Mouse (Mus musculus): ENCODE results near the gene Faap100. TPM values are rescaled to one million over a fixed set of nuclear protein-coding genes. Genes with fewer than 3 reads are reported as not detected.

The Faap100 gene
- polyA plus RNA-seq, 1 experiment from 2014 or later = 14.3 TPM

DNA sequence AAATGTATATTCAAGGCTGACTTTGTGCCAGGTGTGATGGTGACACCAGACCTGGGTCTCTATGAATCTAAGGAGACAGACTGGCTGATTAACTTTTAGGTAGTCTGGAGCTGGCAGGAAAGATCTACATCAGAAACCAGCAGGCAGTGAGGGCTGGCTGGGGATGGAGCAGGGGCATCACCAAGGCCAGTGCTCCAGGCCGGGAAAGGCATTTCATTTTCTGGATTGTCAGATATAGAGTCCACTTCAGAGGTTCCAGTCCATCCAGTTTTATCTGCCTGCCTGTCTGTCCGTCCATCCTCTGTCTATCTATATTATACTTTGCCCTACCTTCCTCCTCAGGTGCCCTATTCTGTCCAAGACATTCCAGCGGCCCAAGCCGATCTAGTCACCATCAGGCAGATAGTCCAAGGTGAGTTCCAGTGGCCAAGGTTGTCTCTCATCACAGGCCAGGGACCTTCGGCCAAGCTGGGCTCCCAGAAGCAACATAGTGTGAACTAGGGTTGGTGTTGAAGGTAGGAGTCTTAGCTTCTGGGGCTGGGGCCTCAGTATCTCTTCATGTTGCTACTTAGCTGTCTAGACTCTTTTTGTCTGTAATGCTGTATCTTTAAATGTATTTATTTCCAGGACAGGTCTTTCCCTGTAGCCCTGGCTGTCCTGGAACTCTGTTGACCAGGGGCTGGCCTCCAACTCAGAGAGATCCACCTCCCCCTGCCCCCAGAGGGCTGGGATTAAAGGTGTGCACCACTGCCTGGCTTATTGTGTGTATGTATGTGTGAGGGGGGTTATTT, 34.9 kb downstream of the Faap100 start:
- H3K4me3 ChIP-seq (ENCODE audit: low read depth, low read length) = no peak overlapping the region
- H3K9ac ChIP-seq (ENCODE audit: low read length) = no peak overlapping the region
- 51% methylated on average over 5 of the region's 5 CpGs for WGBS
- no peak overlapping the region for H3K4me2 ChIP-seq (replicated peaks; ENCODE audit: low read depth)
- peaks cover 5% of the 10 kb centered on the region for H3K36me3 ChIP-seq (ENCODE audit: control insufficient read depth, insufficient read depth, low read length)
- peak; percentile 20 for ATAC-seq (ENCODE audit: low FRiP score, low TSS enrichment)
- TF ChIP-seq EP300 (optimal IDR thresholded peaks at IDR 0.05) (peak; percentile 82), CTCF (IDR thresholded peaks at IDR 0.05; ENCODE audit: low read depth) (no peak)
- peak overlapping the region; percentile 20; the same call in 1 of the 2 replicates for H3K27ac ChIP-seq (replicated peaks)
- H3K27me3 ChIP-seq (ENCODE audit: control insufficient read depth, insufficient read depth, low read length) = no peaks in the 10 kb centered on the region
- no peaks in the 10 kb centered on the region; the same call in 1 of the 2 replicates for H3K4me1 ChIP-seq (replicated peaks; ENCODE audit: control insufficient read depth, insufficient read depth)
- H3K9me3 ChIP-seq (ENCODE audit: control insufficient read depth, low read length) = no peaks in the 10 kb centered on the region
- peak; percentile 59 for DNase-seq (ENCODE audit: low spot score)

DNA sequence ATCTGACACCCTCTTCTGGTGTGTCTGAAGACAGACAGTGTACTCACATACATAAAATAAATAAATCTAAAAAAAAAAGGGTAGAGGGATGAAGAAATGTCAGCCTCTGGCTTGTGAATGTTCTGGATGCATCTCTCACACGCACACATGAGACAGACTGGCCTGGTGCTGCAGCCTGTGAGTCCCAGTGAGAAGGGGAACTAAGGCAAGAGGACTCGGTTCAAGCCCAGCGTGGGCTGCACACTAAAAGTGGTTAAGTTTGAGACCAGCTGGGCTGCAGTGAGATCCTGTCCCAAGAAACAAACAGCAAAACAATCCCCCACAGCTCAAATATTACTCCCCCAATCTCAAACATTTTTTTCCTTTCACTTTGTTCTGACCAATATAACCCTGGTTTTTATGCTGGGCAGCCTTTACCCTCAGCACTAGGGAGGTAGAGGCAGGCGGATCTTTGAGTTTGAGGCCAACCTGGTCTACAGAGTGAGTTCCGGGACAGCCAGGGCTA, 35.9 kb downstream of the Faap100 start:
- Histone ChIP-seq H3K36me3 (ENCODE audit: control insufficient read depth, insufficient read depth, low read length) (peaks cover 5% of the 10 kb centered on the region), H3K4me1 (replicated peaks; ENCODE audit: control insufficient read depth, insufficient read depth) (no peaks in the 10 kb centered on the region; the same call in 1 of the 2 replicates), H3K9me3 (ENCODE audit: control insufficient read depth, low read length) (no peaks in the 10 kb centered on the region), H3K4me2 (replicated peaks; ENCODE audit: low read depth) (no peak overlapping the region), H3K4me3 (ENCODE audit: low read depth, low read length) (no peak overlapping the region), H3K27me3 (ENCODE audit: control insufficient read depth, insufficient read depth, low read length) (no peaks in the 10 kb centered on the region), H3K27ac (replicated peaks) (no peak overlapping the region), H3K9ac (ENCODE audit: low read length) (no peak overlapping the region)
- TF ChIP-seq EP300 (optimal IDR thresholded peaks at IDR 0.05) (no peak), CTCF (IDR thresholded peaks at IDR 0.05; ENCODE audit: low read depth) (no peak)
- DNase-seq (ENCODE audit: low spot score) (peak; percentile 13), ATAC-seq (ENCODE audit: low FRiP score, low TSS enrichment) (no peak)
- whole genome bisulfite sequencing = 90% methylated on average over 5 of the region's 5 CpGs

DNA sequence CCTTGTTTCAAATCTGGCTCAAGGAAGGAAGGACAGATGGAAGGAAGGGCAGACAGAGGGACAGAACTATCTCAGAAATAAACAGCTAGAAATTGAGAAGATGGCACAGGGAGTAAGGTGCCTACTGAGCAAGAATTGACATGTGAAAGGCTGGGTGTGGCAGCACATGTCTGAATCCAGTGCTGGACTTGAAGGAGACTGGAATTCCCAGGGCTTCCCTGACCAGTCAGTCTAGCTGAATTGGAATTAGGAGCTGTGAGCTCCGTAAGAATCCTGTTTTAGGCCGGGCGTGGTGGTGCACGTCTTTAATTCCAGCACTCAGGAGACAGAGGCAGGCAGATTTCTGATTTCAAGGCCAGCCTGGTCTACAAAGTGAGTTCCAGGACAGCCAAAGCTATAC, 36.9 kb downstream of the Faap100 start:
- TF ChIP-seq CTCF (IDR thresholded peaks at IDR 0.05; ENCODE audit: low read depth) (no peak), EP300 (optimal IDR thresholded peaks at IDR 0.05) (no peak)
- DNase-seq (ENCODE audit: low spot score) (peak; percentile 13), ATAC-seq (ENCODE audit: low FRiP score, low TSS enrichment) (no peak)
- no peaks in the 10 kb centered on the region for H3K9me3 ChIP-seq (ENCODE audit: control insufficient read depth, low read length)
- peaks cover 5% of the 10 kb centered on the region for H3K36me3 ChIP-seq (ENCODE audit: control insufficient read depth, insufficient read depth, low read length)
- no peak overlapping the region for H3K4me2 ChIP-seq (replicated peaks; ENCODE audit: low read depth)
- H3K27me3 ChIP-seq (ENCODE audit: control insufficient read depth, insufficient read depth, low read length) = no peaks in the 10 kb centered on the region
- no peaks in the 10 kb centered on the region; the same call in 1 of the 2 replicates for H3K4me1 ChIP-seq (replicated peaks; ENCODE audit: control insufficient read depth, insufficient read depth)
- H3K4me3 ChIP-seq (ENCODE audit: low read depth, low read length) = no peak overlapping the region
- H3K27ac ChIP-seq (replicated peaks) = no peak overlapping the region
- 83% methylated on average over 4 of the region's 4 CpGs for WGBS
- no peak overlapping the region for H3K9ac ChIP-seq (ENCODE audit: low read length)

DNA sequence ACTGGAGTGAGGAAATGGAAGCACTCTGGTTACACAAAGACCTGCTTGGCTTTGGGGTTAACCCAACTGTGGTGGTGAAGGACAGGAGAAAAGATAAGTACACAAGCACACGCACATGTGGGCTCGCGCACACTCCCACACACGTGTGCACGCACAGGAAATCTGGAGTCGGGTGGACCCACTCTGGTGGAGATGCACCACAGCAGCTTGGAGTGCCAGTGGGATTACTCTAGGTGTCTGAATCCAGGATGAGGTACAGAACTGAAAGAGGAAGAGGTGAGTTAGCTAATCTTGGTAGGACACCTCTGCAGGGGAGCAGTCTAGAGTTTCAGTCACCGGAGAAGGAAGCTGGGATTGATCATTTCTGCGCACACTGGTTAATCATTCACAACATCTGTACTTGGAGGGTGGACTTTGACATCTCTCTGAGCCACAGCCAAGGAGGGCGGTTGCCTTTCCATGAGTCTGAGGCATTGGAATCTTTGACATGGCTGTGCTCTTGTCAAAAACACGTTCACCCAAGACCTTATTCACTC, 38.5 kb downstream of the Faap100 start:
- no peak overlapping the region for H3K4me3 ChIP-seq (ENCODE audit: low read depth, low read length)
- H3K27ac ChIP-seq (replicated peaks) = peak overlapping the region; percentile 77
- no peak overlapping the region for H3K9ac ChIP-seq (ENCODE audit: low read length)
- H3K36me3 ChIP-seq (ENCODE audit: control insufficient read depth, insufficient read depth, low read length) = peaks cover 1% of the 10 kb centered on the region
- H3K9me3 ChIP-seq (ENCODE audit: control insufficient read depth, low read length) = no peaks in the 10 kb centered on the region
- H3K27me3 ChIP-seq (ENCODE audit: control insufficient read depth, insufficient read depth, low read length) = no peaks in the 10 kb centered on the region
- TF ChIP-seq CTCF (IDR thresholded peaks at IDR 0.05; ENCODE audit: low read depth) = no peak
- TF ChIP-seq EP300 (optimal IDR thresholded peaks at IDR 0.05) = no peak
- 60% methylated on average over 10 of the region's 10 CpGs for WGBS
- ATAC-seq (ENCODE audit: low FRiP score, low TSS enrichment) = peak; percentile 83
- no peak overlapping the region for H3K4me2 ChIP-seq (replicated peaks; ENCODE audit: low read depth)
- peak; percentile 82 for DNase-seq (ENCODE audit: low spot score)
- no peaks in the 10 kb centered on the region; the same call in 1 of the 2 replicates for H3K4me1 ChIP-seq (replicated peaks; ENCODE audit: control insufficient read depth, insufficient read depth)

DNA sequence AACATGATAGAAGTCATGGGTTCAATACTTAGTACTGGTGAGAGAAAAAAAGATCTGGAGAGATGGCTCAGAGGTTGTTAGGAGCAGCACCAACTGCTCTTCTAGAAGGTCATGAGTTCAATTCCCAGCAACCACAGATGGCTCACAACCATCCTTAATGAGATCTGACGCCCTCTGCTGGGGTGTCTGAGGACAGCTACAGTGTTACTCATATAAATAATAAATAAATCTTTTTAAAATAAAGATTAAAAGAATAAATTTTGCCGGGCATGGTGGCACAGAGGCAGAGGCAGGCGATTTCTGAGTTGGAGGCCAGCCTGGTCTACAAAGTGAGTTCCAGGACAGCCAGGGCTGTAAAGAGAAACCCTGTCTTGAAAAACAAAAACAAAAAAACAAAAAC, 39.8 kb downstream of the Faap100 start:
- ATAC-seq (ENCODE audit: low FRiP score, low TSS enrichment) = no peak
- Histone ChIP-seq H3K27ac (replicated peaks) (no peak overlapping the region), H3K4me1 (replicated peaks; ENCODE audit: control insufficient read depth, insufficient read depth) (no peaks in the 10 kb centered on the region), H3K9ac (ENCODE audit: low read length) (no peak overlapping the region), H3K9me3 (ENCODE audit: control insufficient read depth, low read length) (no peaks in the 10 kb centered on the region), H3K4me3 (ENCODE audit: low read depth, low read length) (no peak overlapping the region), H3K36me3 (ENCODE audit: control insufficient read depth, insufficient read depth, low read length) (no peaks in the 10 kb centered on the region), H3K4me2 (replicated peaks; ENCODE audit: low read depth) (no peak overlapping the region), H3K27me3 (ENCODE audit: control insufficient read depth, insufficient read depth, low read length) (no peaks in the 10 kb centered on the region)
- no peak for DNase-seq (ENCODE audit: low spot score)
- WGBS = 64% methylated on average over 3 of the region's 3 CpGs
- TF ChIP-seq CTCF (IDR thresholded peaks at IDR 0.05; ENCODE audit: low read depth) = peak; percentile 19; the same call in 1 of the 2 replicates
- no peak for TF ChIP-seq EP300 (optimal IDR thresholded peaks at IDR 0.05)

DNA sequence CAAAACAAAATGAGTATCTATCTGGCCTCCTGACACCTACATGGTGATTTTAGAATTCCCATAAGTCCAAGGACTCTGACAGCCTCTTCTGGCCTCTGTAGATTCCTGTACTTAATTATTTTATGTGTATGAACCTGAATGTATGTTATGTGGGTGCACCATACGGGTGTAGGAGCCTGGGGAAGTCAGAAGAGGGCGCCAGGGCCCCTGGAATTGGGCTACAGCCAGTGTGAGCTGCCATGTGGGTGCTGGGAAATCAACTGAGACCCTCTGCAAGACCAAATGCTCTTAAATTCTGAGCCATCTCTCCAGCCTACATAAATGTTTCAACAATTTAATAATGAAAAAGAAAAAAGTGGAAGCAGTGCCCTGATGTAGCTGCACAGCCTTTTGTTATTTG, 41.1 kb downstream of the Faap100 start:
- no peaks in the 10 kb centered on the region for H3K36me3 ChIP-seq (ENCODE audit: control insufficient read depth, insufficient read depth, low read length)
- WGBS = 43% methylated on average over 2 of the region's 2 CpGs
- H3K9ac ChIP-seq (ENCODE audit: low read length) = no peak overlapping the region
- H3K4me1 ChIP-seq (replicated peaks; ENCODE audit: control insufficient read depth, insufficient read depth) = no peaks in the 10 kb centered on the region
- TF ChIP-seq EP300 (optimal IDR thresholded peaks at IDR 0.05) = no peak
- no peak for TF ChIP-seq CTCF (IDR thresholded peaks at IDR 0.05; ENCODE audit: low read depth)
- H3K4me3 ChIP-seq (ENCODE audit: low read depth, low read length) = no peak overlapping the region
- DNase-seq (ENCODE audit: low spot score) (no peak), ATAC-seq (ENCODE audit: low FRiP score, low TSS enrichment) (no peak)
- H3K4me2 ChIP-seq (replicated peaks; ENCODE audit: low read depth) = no peak overlapping the region
- no peaks in the 10 kb centered on the region for H3K9me3 ChIP-seq (ENCODE audit: control insufficient read depth, low read length)
- no peak overlapping the region for H3K27ac ChIP-seq (replicated peaks)
- H3K27me3 ChIP-seq (ENCODE audit: control insufficient read depth, insufficient read depth, low read length) = no peaks in the 10 kb centered on the region

Measured in stomach, postnatal 0 days (tissue).